Mouse (Mus musculus) heart, embryonic 14.5 days (tissue): ENCODE data around the gene Tatdn2. TPM values are rescaled to one million over a fixed set of nuclear protein-coding genes. Genes with fewer than 3 reads are reported as not detected.

Experiments used
- ATAC-seq: fragments of 200-750 bp; cut with Nextera tagmentation; 2 replicates; pipeline ENCODE4 v1.8.0; 2017; ENCODE audit warnings: low read depth, moderate TSS enrichment; ENCODE audit not compliant: insufficient number of reproducible peaks, insufficient read depth, low FRiP score
- H3K27ac ChIP-seq, 2 experiments: fragments of 200-500 bp in 1 of 2; fragments of 300-500 bp in 1 of 2; sonication (generic) in 1 of 2; replicated peaks in 1 of 2; 2 replicates each; pipeline ENCODE4 v1.5.1; 2012 to 2014; ENCODE audit warnings: low read depth in 2 of 2, low read length in 2 of 2, control low read depth in 1 of 2, mild to moderate bottlenecking in 1 of 2, mixed read lengths in 1 of 2; ENCODE audit not compliant: control insufficient read depth in 1 of 2, insufficient read depth in 1 of 2
- H3K27me3 ChIP-seq: fragments of 300-500 bp; sonication (generic); 2 replicates; pipeline ENCODE4 v1.6.1; 2014; ENCODE audit warnings: mild to moderate bottlenecking, low read length, control low read depth; ENCODE audit not compliant: control insufficient read depth, insufficient read depth
- H3K36me3 ChIP-seq: fragments of 300-500 bp; sonication (generic); 2 replicates; pipeline ENCODE4 v1.6.1; 2014; ENCODE audit warnings: mild to moderate bottlenecking, control low read depth, low read length, mixed read lengths; ENCODE audit not compliant: control insufficient read depth, insufficient read depth
- H3K4me1 ChIP-seq, 2 experiments: fragments of 200-500 bp in 1 of 2; fragments of 300-500 bp in 1 of 2; sonication (generic) in 1 of 2; 2 replicates each; pipeline ENCODE4 v1.6.1; 2012 to 2014; ENCODE audit warnings: low read length in 2 of 2, control low read depth in 1 of 2, mixed read lengths in 1 of 2; ENCODE audit not compliant: control insufficient read depth in 2 of 2, insufficient read depth in 2 of 2
- H3K4me2 ChIP-seq: fragments of 300-500 bp; sonication (generic); 2 replicates; pipeline ENCODE4 v1.6.1; 2014; ENCODE audit warnings: mild to moderate bottlenecking, low read length
- H3K4me3 ChIP-seq, 2 experiments: fragments of 200-500 bp in 1 of 2; fragments of 300-500 bp in 1 of 2; sonication (generic) in 1 of 2; 2 replicates each; pipeline ENCODE4 v1.5.1; 2012 to 2014; ENCODE audit warnings: low read length in 2 of 2, mild to moderate bottlenecking in 2 of 2, control low read depth in 1 of 2, low read depth in 1 of 2, moderate library complexity in 1 of 2; ENCODE audit not compliant: control insufficient read depth in 1 of 2, insufficient read depth in 1 of 2
- H3K9ac ChIP-seq: fragments of 300-500 bp; sonication (generic); 2 replicates; pipeline ENCODE4 v1.6.1; 2014; ENCODE audit warnings: mild to moderate bottlenecking, low read length
- H3K9me3 ChIP-seq: fragments of 300-500 bp; sonication (generic); 2 replicates; pipeline ENCODE4 v1.6.1; 2016; ENCODE audit warnings: low read length, control low read depth; ENCODE audit not compliant: control insufficient read depth
- WGBS: fragments of 180-500 bp; shearing (Covaris S2); extraction: QIAGEN DNeasy Blood & Tissue Kit; methylation state at CpG from one replicate; pipeline ENCODE4 v1.1.7; 2014; 5-methylcytosine and 5-hydroxymethylcytosine counted together
- polyA plus RNA-seq: library from polyadenylated mRNA; unstranded; fragments of >200 nt; fragmentation: Nextera tagmentation; extraction: Ambion mirVana; gene quantifications from 2 replicates; pipeline ENCODE4 v1.2.1, GENCODE M21; 2014

Gene Tatdn2
- polyA plus RNA-seq, 1 experiment from 2014 or later, result 0.93 TPM

DNA sequence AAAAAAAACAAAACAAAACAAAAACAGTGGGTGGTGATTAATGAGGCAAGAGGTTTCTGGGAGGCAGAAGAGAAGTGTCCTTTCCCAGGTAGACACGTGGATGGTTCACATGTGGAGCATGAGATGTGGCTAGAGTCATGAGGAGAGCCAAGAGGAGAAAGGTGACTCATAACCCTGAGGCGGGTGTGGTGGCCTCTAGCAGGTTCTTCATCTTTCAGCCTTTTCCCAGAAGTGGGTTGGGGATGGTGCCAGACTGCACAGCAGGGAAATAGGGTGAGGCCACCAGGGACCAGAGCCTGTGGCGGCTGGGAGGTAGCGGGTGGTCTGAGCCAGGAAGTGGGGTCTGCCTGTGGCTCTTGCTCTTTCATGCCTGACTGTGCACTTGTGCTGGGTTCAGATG, 21.6 kb upstream of the Tatdn2 start:
- peaks cover 6% of the 10 kb centered on the region for H3K36me3 ChIP-seq
- no peak overlapping the region for H3K27ac ChIP-seq
- no peaks in the 10 kb centered on the region for H3K4me1 ChIP-seq
- no peaks in the 10 kb centered on the region for H3K9me3 ChIP-seq
- no peak overlapping the region for H3K9ac ChIP-seq
- H3K27me3 ChIP-seq, result no peaks in the 10 kb centered on the region
- no peak overlapping the region for H3K4me3 ChIP-seq
- WGBS, result 82% methylated on average over 4 of the region's 4 CpGs
- H3K4me2 ChIP-seq, result no peak overlapping the region
- ATAC-seq, result no peak

DNA sequence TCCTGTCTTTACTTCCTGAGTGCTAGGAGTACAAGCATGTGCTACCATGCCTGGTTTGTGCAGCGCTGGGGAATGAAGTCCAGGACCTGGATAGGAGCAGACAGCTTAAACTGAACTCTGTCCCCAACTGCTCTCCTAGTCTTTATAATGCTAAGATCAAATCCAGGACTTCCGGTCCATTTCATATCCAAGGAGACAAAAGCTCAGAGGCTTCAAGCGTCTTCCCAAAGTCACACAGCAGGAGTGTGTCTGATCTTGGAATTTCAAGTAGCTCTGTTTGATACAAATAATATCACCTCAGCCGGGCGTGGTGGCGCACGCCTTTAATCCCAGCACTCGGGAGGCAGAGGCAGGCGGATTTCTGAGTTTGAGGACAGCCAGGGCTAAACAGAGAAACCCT, 20.9 kb upstream of the Tatdn2 start:
- Histone ChIP-seq H3K9me3 (no peaks in the 10 kb centered on the region), H3K27me3 (no peaks in the 10 kb centered on the region), H3K27ac (no peak overlapping the region), H3K4me2 (no peak overlapping the region), H3K4me3 (no peak overlapping the region), H3K9ac (no peak overlapping the region), H3K36me3 (peaks cover 6% of the 10 kb centered on the region), H3K4me1 (peaks cover 0 to 5% of the 10 kb centered on the region in 2 experiments; a peak in 1 of 4 replicates)
- WGBS, result 88% methylated on average over 9 of the region's 9 CpGs
- ATAC-seq, result no peak

DNA sequence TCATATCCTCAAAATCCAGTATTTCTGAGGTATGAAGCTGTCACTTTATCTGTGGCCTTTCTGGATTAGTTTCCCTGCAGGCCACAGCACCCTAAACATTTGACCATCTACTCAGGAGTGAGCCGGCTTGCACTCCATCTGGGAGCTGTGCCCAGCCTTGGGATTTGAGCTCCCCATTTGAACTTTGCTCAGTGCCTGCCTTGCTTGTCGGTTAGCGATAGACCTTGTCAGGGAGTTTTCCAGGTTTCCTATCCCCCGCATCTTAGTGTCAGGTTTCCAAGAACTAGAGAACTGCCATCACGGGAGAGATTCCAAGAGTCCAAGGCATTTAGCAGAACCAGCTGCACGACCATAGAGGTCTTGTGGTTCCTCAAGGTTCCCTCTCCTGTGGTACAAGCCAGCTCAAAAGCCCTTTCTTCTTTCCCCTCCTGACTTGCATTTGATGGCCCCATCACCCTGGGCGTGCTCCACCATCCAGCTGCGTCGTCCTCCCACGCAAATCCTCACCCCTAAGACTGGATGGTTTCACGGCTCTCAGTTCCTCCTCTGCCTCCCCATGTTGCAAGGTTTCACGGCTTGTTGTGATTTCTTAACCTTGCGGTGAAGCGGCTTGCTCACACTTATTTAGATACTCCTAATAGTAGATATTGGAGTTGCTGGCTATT, 19.6 kb upstream of the Tatdn2 start:
- 72% methylated on average over 14 of the region's 14 CpGs for WGBS
- Histone ChIP-seq H3K4me3 (no peak overlapping the region), H3K9me3 (no peaks in the 10 kb centered on the region), H3K9ac (no peak overlapping the region), H3K36me3 (peaks cover 6% of the 10 kb centered on the region), H3K27me3 (no peaks in the 10 kb centered on the region), H3K27ac (no peak overlapping the region), H3K4me2 (no peak overlapping the region), H3K4me1 (peaks cover 0 to 7% of the 10 kb centered on the region in 2 experiments; a peak in 1 of 4 replicates)
- no peak for ATAC-seq

DNA sequence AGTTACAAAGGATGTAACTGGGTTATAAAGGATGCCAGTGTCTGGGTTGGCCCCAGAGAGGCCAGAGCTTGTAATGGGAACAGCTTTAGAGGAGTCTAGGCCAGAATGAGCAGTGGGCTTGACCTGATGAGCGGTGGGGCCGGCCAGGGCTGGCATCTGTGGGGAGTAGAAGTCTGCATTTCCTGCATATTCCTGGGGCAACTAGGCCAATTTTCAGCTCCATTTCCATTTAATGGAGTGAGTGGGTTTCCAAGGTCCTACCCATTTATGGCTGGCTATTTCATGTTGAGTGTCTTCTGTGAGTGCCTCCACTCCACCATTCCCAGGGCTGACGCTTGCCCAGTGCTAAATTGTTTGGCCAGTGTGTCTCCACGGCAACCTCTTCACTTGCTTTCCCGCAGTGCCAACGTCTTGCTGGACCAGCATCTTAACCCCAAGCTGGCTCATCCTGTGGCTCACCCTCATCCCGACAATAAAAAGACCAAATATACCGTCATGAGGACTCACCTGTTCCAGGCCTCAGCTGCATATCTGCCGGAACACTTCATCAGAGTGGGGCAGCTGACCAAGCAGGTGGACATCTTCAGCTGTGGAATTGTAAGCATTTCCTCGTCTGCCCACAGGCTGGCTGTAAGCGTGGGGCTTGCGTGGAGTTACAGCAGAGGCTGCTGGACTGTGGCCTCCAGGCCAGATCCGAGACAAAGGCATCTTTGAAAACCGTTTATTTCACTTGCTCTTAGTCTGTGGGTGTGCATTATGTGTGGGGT, 18.4 kb upstream of the Tatdn2 start:
- H3K36me3 ChIP-seq, result peaks cover 3% of the 10 kb centered on the region; the same call in 1 of the 2 replicates
- 81% methylated on average over 14 of the region's 14 CpGs for WGBS
- H3K27me3 ChIP-seq, result no peaks in the 10 kb centered on the region
- no peak overlapping the region for H3K4me3 ChIP-seq
- H3K4me1 ChIP-seq, result peaks cover 0 to 7% of the 10 kb centered on the region in 2 experiments; a peak in 1 of 4 replicates
- no peak overlapping the region for H3K9ac ChIP-seq
- ATAC-seq, result no peak
- no peak overlapping the region for H3K4me2 ChIP-seq
- no peak overlapping the region for H3K27ac ChIP-seq
- no peaks in the 10 kb centered on the region for H3K9me3 ChIP-seq

DNA sequence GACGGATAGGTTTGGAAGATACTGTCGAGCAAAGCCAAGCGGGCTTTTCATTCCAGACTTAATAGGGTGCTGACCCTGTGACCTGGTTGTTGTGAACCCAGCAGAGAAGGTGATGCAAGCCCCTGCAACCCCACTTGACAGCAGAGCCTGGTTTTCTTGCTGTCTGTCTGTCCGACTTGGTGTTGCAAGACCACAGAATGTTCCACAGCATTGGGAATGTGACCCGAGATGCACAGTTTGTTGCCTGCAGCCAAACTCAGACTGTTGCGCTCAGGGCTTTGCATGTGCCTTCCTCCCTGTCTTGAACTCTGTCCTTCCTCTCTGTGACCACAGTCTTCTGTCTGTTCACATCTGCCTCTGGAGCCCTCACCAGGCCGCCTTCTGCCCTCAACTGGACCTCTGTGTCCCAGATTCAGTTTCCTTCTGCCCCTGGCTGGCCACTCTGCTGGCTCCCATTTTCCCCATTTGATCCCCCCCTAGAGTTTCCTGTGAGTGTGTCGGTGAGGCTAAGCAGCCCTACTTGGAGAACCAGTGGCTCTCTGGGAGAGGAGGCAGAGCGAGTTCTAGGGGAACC, 16.8 kb upstream of the Tatdn2 start:
- WGBS, result 71% methylated on average over 9 of the region's 9 CpGs
- Histone ChIP-seq H3K9me3 (no peaks in the 10 kb centered on the region), H3K4me2 (no peak overlapping the region), H3K27ac (no peak overlapping the region), H3K4me1 (peaks cover 0 to 7% of the 10 kb centered on the region in 2 experiments; a peak in 1 of 4 replicates), H3K4me3 (no peak overlapping the region), H3K9ac (no peak overlapping the region), H3K27me3 (no peaks in the 10 kb centered on the region), H3K36me3 (peaks cover 3% of the 10 kb centered on the region; the same call in 1 of the 2 replicates)
- ATAC-seq, result no peak

DNA sequence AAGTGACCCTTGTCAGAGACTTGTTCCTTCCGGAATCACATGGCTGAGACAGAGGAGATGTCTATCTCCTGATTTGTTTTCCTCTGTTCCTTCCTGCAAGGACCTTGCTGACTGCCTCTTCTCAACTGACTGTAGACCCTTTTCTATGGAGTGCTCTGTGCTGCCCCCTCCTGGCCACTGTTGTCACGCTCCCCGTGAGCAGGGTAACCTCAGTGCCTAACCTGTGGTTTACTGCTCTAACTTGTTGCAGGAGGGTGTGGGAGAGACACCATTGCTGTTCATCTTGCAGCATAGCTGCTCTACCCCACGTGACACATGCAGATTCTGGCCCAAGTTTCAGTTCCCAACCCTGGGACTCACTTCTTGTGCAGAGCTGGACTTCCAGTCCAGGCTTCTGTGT, 15.6 kb upstream of the Tatdn2 start:
- Histone ChIP-seq H3K4me3 (no peak overlapping the region), H3K27ac (no peak overlapping the region), H3K9ac (no peak overlapping the region), H3K27me3 (no peaks in the 10 kb centered on the region), H3K36me3 (peaks cover 3% of the 10 kb centered on the region; the same call in 1 of the 2 replicates), H3K4me2 (no peak overlapping the region), H3K9me3 (no peaks in the 10 kb centered on the region), H3K4me1 (peaks cover 0 to 7% of the 10 kb centered on the region in 2 experiments; a peak in 1 of 4 replicates)
- ATAC-seq, result no peak; the same call in 1 of the 2 replicates
- WGBS, result 15% methylated on average over 4 of the region's 4 CpGs

DNA sequence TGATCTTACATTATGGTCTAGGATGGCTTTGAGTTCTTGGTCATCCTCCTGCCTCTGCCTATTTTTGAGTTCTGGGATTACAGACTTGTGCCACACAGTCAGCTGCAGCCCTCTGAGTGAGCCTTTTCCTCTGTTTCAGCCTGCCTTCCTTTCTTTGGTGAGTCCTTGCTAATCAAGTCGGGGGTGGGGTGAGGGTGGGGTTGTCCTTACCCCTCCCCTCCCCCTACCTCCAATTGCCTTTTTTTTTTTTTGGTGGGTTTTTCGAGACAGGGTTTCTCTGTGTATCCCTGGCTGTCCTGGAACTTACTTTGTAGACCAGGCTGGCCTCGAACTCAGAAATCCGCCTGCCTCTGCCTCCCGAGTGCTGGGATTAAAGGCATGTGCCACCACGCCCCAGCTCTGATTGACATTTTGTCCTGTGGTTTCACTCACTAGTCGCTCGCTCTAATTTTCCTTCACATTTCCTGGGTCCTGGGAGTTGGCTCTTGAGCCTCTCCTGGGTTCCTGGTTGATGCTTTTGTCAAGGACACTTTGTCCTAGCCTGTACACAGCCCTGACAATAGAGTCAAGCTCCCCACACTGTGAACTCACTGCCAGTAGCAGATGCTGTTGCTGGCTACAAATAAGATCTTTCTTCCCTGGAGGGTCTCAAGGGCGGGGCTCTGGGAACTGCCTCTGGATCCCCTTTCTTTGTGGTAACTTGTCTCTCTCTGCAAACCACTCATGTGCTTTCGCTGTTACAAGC, 13.6 kb upstream of the Tatdn2 start:
- Histone ChIP-seq H3K9me3 (no peaks in the 10 kb centered on the region), H3K4me3 (no peak overlapping the region), H3K4me2 (no peak overlapping the region), H3K9ac (no peak overlapping the region), H3K4me1 (peaks cover 5 to 16% of the 10 kb centered on the region in 2 experiments; a peak in 3 of 4 replicates), H3K36me3 (peaks cover 3% of the 10 kb centered on the region; the same call in 1 of the 2 replicates), H3K27me3 (no peaks in the 10 kb centered on the region), H3K27ac (no peak overlapping the region)
- ATAC-seq, result no peak
- WGBS, result 88% methylated on average over 10 of the region's 10 CpGs
